Mouse (Mus musculus) neural tube, embryonic 15.5 days (tissue): Measurements from ENCODE around the gene Klhl35. TPM values are rescaled to one million over a fixed set of nuclear protein-coding genes. Genes with fewer than 3 reads are reported as not detected.

Source experiments
- ATAC-seq: fragments of 200-750 bp; cut with Nextera tagmentation; 2 replicates; pipeline ENCODE4 v1.8.0; 2017; ENCODE audit warnings: mild to moderate bottlenecking, moderate TSS enrichment, moderate library complexity; ENCODE audit not compliant: low FRiP score
- H3K27ac ChIP-seq: fragments of 300-500 bp; sonication (generic); replicated peaks from 2 replicates; pipeline ENCODE4 v1.5.1; 2015; ENCODE audit warnings: mild to moderate bottlenecking, inconsistent platforms
- H3K27me3 ChIP-seq: fragments of 300-500 bp; sonication (generic); replicated peaks from 2 replicates; pipeline ENCODE4 v1.6.1; 2015; ENCODE audit warnings: inconsistent platforms
- H3K36me3 ChIP-seq: fragments of 300-500 bp; sonication (generic); 2 replicates; pipeline ENCODE4 v1.6.1; 2015; ENCODE audit warnings: inconsistent platforms
- H3K4me1 ChIP-seq: fragments of 300-500 bp; sonication (generic); 2 replicates; pipeline ENCODE4 v1.6.1; 2015; ENCODE audit warnings: inconsistent platforms
- H3K4me2 ChIP-seq: fragments of 300-500 bp; sonication (generic); 2 replicates; pipeline ENCODE4 v1.6.1; 2015; ENCODE audit warnings: inconsistent platforms, mild to moderate bottlenecking, moderate library complexity
- H3K4me3 ChIP-seq: fragments of 300-500 bp; sonication (generic); replicated peaks from 2 replicates; pipeline ENCODE4 v1.5.1; 2015; ENCODE audit warnings: mild to moderate bottlenecking, inconsistent platforms
- H3K9ac ChIP-seq: fragments of 300-500 bp; sonication (generic); replicated peaks from 2 replicates; pipeline ENCODE4 v1.6.1; 2015; ENCODE audit warnings: mild to moderate bottlenecking, inconsistent platforms
- H3K9me3 ChIP-seq: fragments of 300-500 bp; sonication (generic); replicated peaks from 2 replicates; pipeline ENCODE4 v1.6.1; 2016; ENCODE audit warnings: inconsistent platforms
- WGBS: fragments of 180-500 bp; shearing (Covaris S2); methylation state at CpG from one replicate; pipeline ENCODE4 v1.1.7; 2015; ENCODE audit warnings: mixed read lengths; 5-methylcytosine and 5-hydroxymethylcytosine counted together
- polyA plus RNA-seq: library from polyadenylated mRNA; unstranded; fragments of >200 nt; fragmentation: Nextera tagmentation; extraction: Ambion mirVana; gene quantifications from 2 replicates; pipeline ENCODE4 v1.2.1, GENCODE M21; 2015

The Klhl35 gene
- 1.7 and 2.2 TPM in 2 replicates for polyA plus RNA-seq

GRCm38 (mm10) chr7:99465811-99466210 lies at the start of gene Klhl35:
Klhl35 (plus strand) TSS chr7:99466004.
- Histone ChIP-seq H3K27ac (peak within 1 kb of the TSS; percentile 92), H3K36me3 (peaks cover 12% of the 10 kb centered on the region), H3K4me3 (no peak within 1 kb of the TSS; the same call in 1 of the 2 replicates), H3K9me3 (no peaks in the 10 kb centered on the region), H3K4me2 (peak within 1 kb of the TSS; percentile 73), H3K27me3 (no peaks in the 10 kb centered on the region), H3K9ac (peak within 1 kb of the TSS; percentile 40), H3K4me1 (peaks cover 55% of the 10 kb centered on the region)
- whole genome bisulfite sequencing = 22% methylated on average over 8 of the region's 8 CpGs
- ATAC-seq = no peak

GRCm38 (mm10) chr7:99419311-99419710 lies 46.5 kb upstream of the Klhl35 start:
- ATAC-seq = no peak
- H3K27ac ChIP-seq = no peak overlapping the region
- H3K27me3 ChIP-seq = no peaks in the 10 kb centered on the region
- H3K36me3 ChIP-seq = peaks cover 12% of the 10 kb centered on the region
- H3K9me3 ChIP-seq = no peaks in the 10 kb centered on the region
- no peak overlapping the region for H3K4me3 ChIP-seq
- WGBS = 80% methylated on average over 3 of the region's 3 CpGs
- H3K9ac ChIP-seq = no peak overlapping the region
- no peak overlapping the region for H3K4me2 ChIP-seq
- peaks cover 14% of the 10 kb centered on the region for H3K4me1 ChIP-seq

GRCm38 (mm10) chr7:99421006-99421405 lies 44.8 kb upstream of the Klhl35 start:
- Histone ChIP-seq H3K4me2 (no peak overlapping the region), H3K36me3 (peaks cover 3% of the 10 kb centered on the region; the same call in 1 of the 2 replicates), H3K27me3 (no peaks in the 10 kb centered on the region), H3K27ac (no peak overlapping the region), H3K9ac (no peak overlapping the region), H3K4me3 (no peak overlapping the region), H3K9me3 (no peaks in the 10 kb centered on the region), H3K4me1 (peaks cover 27% of the 10 kb centered on the region)
- ATAC-seq = no peak
- 66% methylated on average over 6 of the region's 6 CpGs for WGBS

- whole genome bisulfite sequencing = 30% methylated on average over 8 of the region's 8 CpGs
- Histone ChIP-seq H3K4me1 (peaks cover 44% of the 10 kb centered on the region), H3K4me3 (no peak overlapping the region), H3K27ac (peak overlapping the region; percentile 48; the same call in 1 of the 2 replicates), H3K4me2 (no peak overlapping the region), H3K9me3 (no peaks in the 10 kb centered on the region), H3K36me3 (0 out of 2 replicates have a peak, but pooled peaks cover 5% of the 10 kb centered on the region), H3K9ac (no peak overlapping the region), H3K27me3 (no peaks in the 10 kb centered on the region)
- no peak for ATAC-seq
These were observed 41.2 kb upstream of the Klhl35 start for GRCm38 (mm10) chr7:99424538-99425155.

GRCm38 (mm10) chr7:99425706-99426105 lies 40.1 kb upstream of the Klhl35 start:
- Histone ChIP-seq H3K4me3 (no peak overlapping the region), H3K36me3 (0 out of 2 replicates have a peak, but pooled peaks cover 5% of the 10 kb centered on the region), H3K9me3 (no peaks in the 10 kb centered on the region), H3K27ac (no peak overlapping the region), H3K9ac (no peak overlapping the region), H3K4me1 (peaks cover 50% of the 10 kb centered on the region), H3K27me3 (no peaks in the 10 kb centered on the region), H3K4me2 (no peak overlapping the region)
- ATAC-seq = no peak
- 88% methylated on average over 4 of the region's 4 CpGs for WGBS

GRCm38 (mm10) chr7:99427031-99427430 lies 38.8 kb upstream of the Klhl35 start:
- 46% methylated on average over 10 of the region's 10 CpGs for WGBS
- Histone ChIP-seq H3K4me1 (peaks cover 53% of the 10 kb centered on the region), H3K27me3 (no peaks in the 10 kb centered on the region), H3K4me3 (no peak overlapping the region), H3K9ac (no peak overlapping the region), H3K36me3 (0 out of 2 replicates have a peak, but pooled peaks cover 5% of the 10 kb centered on the region), H3K4me2 (no peak overlapping the region), H3K27ac (no peak overlapping the region), H3K9me3 (no peaks in the 10 kb centered on the region)
- ATAC-seq = no peak

- Histone ChIP-seq H3K36me3 (0 out of 2 replicates have a peak, but pooled peaks cover 5% of the 10 kb centered on the region), H3K9ac (no peak overlapping the region), H3K4me2 (no peak overlapping the region), H3K27me3 (no peaks in the 10 kb centered on the region), H3K4me1 (peaks cover 60% of the 10 kb centered on the region), H3K27ac (no peak overlapping the region), H3K9me3 (no peaks in the 10 kb centered on the region), H3K4me3 (no peak overlapping the region)
- no peak for ATAC-seq
- WGBS = 91% methylated on average over 3 of the region's 3 CpGs
These were observed 37.8 kb upstream of the Klhl35 start for GRCm38 (mm10) chr7:99427987-99428386.

GRCm38 (mm10) chr7:99428836-99429235 lies 37.0 kb upstream of the Klhl35 start:
- peaks cover 58% of the 10 kb centered on the region for H3K4me1 ChIP-seq
- 0 out of 2 replicates have a peak, but pooled peaks cover 5% of the 10 kb centered on the region for H3K36me3 ChIP-seq
- H3K27ac ChIP-seq = no peak overlapping the region
- H3K9me3 ChIP-seq = no peaks in the 10 kb centered on the region
- H3K4me3 ChIP-seq = no peak overlapping the region
- no peaks in the 10 kb centered on the region for H3K27me3 ChIP-seq
- 93% methylated on average over 5 of the region's 5 CpGs for WGBS
- H3K9ac ChIP-seq = no peak overlapping the region
- no peak for ATAC-seq
- no peak overlapping the region for H3K4me2 ChIP-seq

- H3K4me3 ChIP-seq = no peak overlapping the region
- no peaks in the 10 kb centered on the region for H3K27me3 ChIP-seq
- H3K9ac ChIP-seq = no peak overlapping the region
- peaks cover 57% of the 10 kb centered on the region for H3K4me1 ChIP-seq
- 0 out of 2 replicates have a peak overlapping the region, but pooled peaks have one; percentile 18 for H3K27ac ChIP-seq
- H3K4me2 ChIP-seq = no peak overlapping the region
- no peaks in the 10 kb centered on the region for H3K9me3 ChIP-seq
- peak; percentile 30; the same call in 1 of the 2 replicates for ATAC-seq
- 0 out of 2 replicates have a peak, but pooled peaks cover 5% of the 10 kb centered on the region for H3K36me3 ChIP-seq
- 28% methylated on average over 6 of the region's 6 CpGs for WGBS
These were observed 36.0 kb upstream of the Klhl35 start for GRCm38 (mm10) chr7:99429786-99430185.

- ATAC-seq = no peak
- H3K27ac ChIP-seq = 0 out of 2 replicates have a peak overlapping the region, but pooled peaks have one; percentile 18
These were observed 35.6 kb upstream of the Klhl35 start for GRCm38 (mm10) chr7:99430246-99430645.

GRCm38 (mm10) chr7:99432248-99432647 lies 33.6 kb upstream of the Klhl35 start:
- H3K9me3 ChIP-seq = no peaks in the 10 kb centered on the region
- H3K27me3 ChIP-seq = no peaks in the 10 kb centered on the region
- no peak overlapping the region for H3K9ac ChIP-seq
- no peak for ATAC-seq
- no peak overlapping the region for H3K4me3 ChIP-seq
- no peak overlapping the region for H3K4me2 ChIP-seq
- peaks cover 42% of the 10 kb centered on the region for H3K4me1 ChIP-seq
- peak overlapping the region; percentile 48 for H3K27ac ChIP-seq
- no peaks in the 10 kb centered on the region for H3K36me3 ChIP-seq
- 38% methylated on average over 14 of the region's 14 CpGs for whole genome bisulfite sequencing

More at GRCm38 (mm10) chr7:99430246-99430645, 35.6 kb upstream of the Klhl35 start:
- Histone ChIP-seq H3K9ac (no peak overlapping the region), H3K4me2 (no peak overlapping the region), H3K4me3 (no peak overlapping the region), H3K27me3 (no peaks in the 10 kb centered on the region), H3K9me3 (no peaks in the 10 kb centered on the region), H3K36me3 (0 out of 2 replicates have a peak, but pooled peaks cover 5% of the 10 kb centered on the region), H3K4me1 (peaks cover 57% of the 10 kb centered on the region)
- 73% methylated on average over 11 of the region's 11 CpGs for WGBS

- no peak overlapping the region for H3K4me2 ChIP-seq
- WGBS = 87% methylated on average over 6 of the region's 6 CpGs
- H3K36me3 ChIP-seq = peaks cover 1% of the 10 kb centered on the region; the same call in 1 of the 2 replicates
- no peak overlapping the region for H3K27ac ChIP-seq
- no peak for ATAC-seq
- H3K4me3 ChIP-seq = no peak overlapping the region
- no peaks in the 10 kb centered on the region for H3K27me3 ChIP-seq
- peaks cover 42% of the 10 kb centered on the region for H3K4me1 ChIP-seq
- no peak overlapping the region for H3K9ac ChIP-seq
- H3K9me3 ChIP-seq = no peaks in the 10 kb centered on the region
These were observed 32.9 kb upstream of the Klhl35 start for GRCm38 (mm10) chr7:99432863-99433262.
